Mouse (Mus musculus) forebrain, embryonic 15.5 days (tissue): ENCODE measurements at regions not wholly inside any gene's neighbourhood (a gene's known extent, or its start where the extent isn't known, plus 50 kb on each side); places are given as distances from the start of the nearest gene placed in this dataset.

Source experiments
- ATAC-seq: fragments of 200-750 bp; cut with Nextera tagmentation; replicated peaks from 2 replicates; pipeline ENCODE4 v1.8.0; 2017; ENCODE audit warnings: mild to moderate bottlenecking, moderate TSS enrichment, moderate library complexity
- H3K27ac ChIP-seq: fragments of 300-500 bp; sonication (generic); replicated peaks from 2 replicates; pipeline ENCODE4 v1.5.1; 2015; ENCODE audit warnings: mild to moderate bottlenecking, inconsistent platforms
- H3K27me3 ChIP-seq: fragments of 300-500 bp; sonication (generic); 2 replicates; pipeline ENCODE4 v1.6.1; 2015; ENCODE audit warnings: inconsistent platforms
- H3K36me3 ChIP-seq: fragments of 300-500 bp; sonication (generic); 2 replicates; pipeline ENCODE4 v1.6.1; 2015; ENCODE audit warnings: mild to moderate bottlenecking, inconsistent platforms
- H3K4me1 ChIP-seq: fragments of 300-500 bp; sonication (generic); 2 replicates; pipeline ENCODE4 v1.6.1; 2015; ENCODE audit warnings: inconsistent platforms
- H3K4me2 ChIP-seq: fragments of 300-500 bp; sonication (generic); replicated peaks from 2 replicates; pipeline ENCODE4 v1.6.1; 2015; ENCODE audit warnings: mild to moderate bottlenecking, inconsistent platforms
- H3K4me3 ChIP-seq: fragments of 300-500 bp; sonication (generic); 2 replicates; pipeline ENCODE4 v1.5.1; 2015; ENCODE audit warnings: mild to moderate bottlenecking, inconsistent platforms
- H3K9ac ChIP-seq: fragments of 300-500 bp; sonication (generic); replicated peaks from 2 replicates; pipeline ENCODE4 v1.6.1; 2015; ENCODE audit warnings: mild to moderate bottlenecking, inconsistent platforms
- H3K9me3 ChIP-seq: fragments of 300-500 bp; sonication (generic); 2 replicates; pipeline ENCODE4 v1.6.1; 2016; ENCODE audit warnings: inconsistent platforms
- WGBS: fragments of 180-500 bp; shearing (Covaris S2); methylation state at CpG from one replicate; pipeline ENCODE4 v1.1.7; 2015; ENCODE audit warnings: mixed read lengths; 5-methylcytosine and 5-hydroxymethylcytosine counted together

GRCm38 (mm10) chr7:79529480-79529879 lies 63.3 kb upstream of the Polg start:
- Histone ChIP-seq H3K36me3 (peaks cover 53% of the 10 kb centered on the region), H3K4me2 (no peak overlapping the region), H3K27me3 (no peaks in the 10 kb centered on the region), H3K27ac (peak overlapping the region; percentile 100), H3K4me1 (peaks cover 94% of the 10 kb centered on the region), H3K9me3 (no peaks in the 10 kb centered on the region), H3K4me3 (no peak overlapping the region), H3K9ac (no peak overlapping the region)
- ATAC-seq: no peak
- WGBS: 4% methylated on average over 1 of the region's 1 CpGs

DNA sequence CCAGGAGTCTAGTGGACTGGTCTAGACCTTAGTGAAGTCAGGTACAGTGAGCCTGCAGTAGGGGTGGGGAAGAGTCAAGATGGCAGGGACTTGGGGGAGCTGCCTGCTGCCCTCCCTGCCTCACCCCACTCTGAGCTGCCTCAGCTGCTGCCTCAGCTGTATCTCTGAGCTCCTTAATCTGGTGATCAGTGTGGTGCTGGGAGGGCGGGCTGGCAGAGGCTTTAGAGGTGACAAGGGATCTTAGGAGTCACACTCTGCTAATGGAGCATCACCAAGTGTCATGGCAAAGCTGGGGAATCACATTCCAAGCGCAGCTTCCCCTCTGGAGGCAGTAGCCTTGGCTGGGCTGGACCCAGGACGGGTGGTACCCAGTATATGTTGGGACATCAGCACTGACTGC lies 61.8 kb upstream of the Polg start:
- no peaks in the 10 kb centered on the region for H3K9me3 ChIP-seq
- ATAC-seq: no peak
- peak overlapping the region; percentile 98 for H3K27ac ChIP-seq
- peaks cover 57% of the 10 kb centered on the region for H3K36me3 ChIP-seq
- peaks cover 94% of the 10 kb centered on the region for H3K4me1 ChIP-seq
- no peak overlapping the region for H3K4me2 ChIP-seq
- H3K9ac ChIP-seq: no peak overlapping the region; the same call in 1 of the 2 replicates
- WGBS: 55% methylated on average over 3 of the region's 3 CpGs
- H3K4me3 ChIP-seq: no peak overlapping the region
- H3K27me3 ChIP-seq: no peaks in the 10 kb centered on the region

DNA sequence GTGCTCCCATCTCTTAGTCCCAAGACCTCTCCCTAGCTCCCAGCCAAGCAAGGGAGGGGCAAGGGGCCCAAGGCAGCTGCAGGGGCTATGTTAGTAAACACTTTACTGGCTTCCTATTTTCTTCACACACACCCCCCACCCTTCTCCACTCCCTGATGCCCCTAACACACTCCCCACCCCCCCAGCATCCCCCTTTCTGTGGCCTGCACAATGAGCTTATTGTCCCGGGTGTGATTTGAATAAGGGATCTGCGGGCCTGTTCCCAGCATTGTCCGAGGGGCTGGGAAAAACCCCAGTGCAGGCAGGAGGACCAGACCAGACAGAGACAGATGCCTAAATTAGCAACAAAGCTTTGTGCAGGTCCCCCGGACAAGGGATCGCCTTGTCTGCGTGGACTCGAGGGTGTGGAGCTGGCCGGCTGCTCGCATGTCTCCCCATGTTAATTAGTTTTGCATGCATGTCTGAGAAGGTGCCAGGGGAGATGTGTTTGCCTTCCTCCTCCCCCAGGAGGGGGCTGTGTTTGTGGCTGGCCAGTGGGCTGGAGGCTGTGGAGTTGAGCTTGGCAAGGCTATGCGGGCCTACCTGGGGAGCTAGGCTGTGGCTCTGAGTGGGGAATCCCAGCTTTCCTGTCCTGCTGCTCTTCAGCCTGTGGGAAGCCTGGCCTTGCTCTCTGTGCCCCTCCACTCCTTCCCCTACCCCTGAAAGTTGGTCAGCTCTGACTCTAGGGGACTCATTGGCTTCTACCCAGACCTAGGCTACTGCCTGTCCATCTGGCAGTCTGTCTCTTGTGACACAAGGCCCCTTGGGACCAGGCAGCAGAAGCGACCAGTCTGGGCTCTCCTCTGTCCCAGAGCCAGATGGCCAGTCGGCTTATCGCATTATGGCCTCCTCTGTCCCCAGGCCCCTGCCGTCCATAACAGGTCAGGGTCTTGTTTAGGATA lies 59.8 kb upstream of the Polg start:
- H3K27ac ChIP-seq: peak overlapping the region; percentile 98
- 9% methylated on average over 14 of the region's 14 CpGs for WGBS
- 0 out of 2 replicates have a peak overlapping the region, but pooled peaks have one; percentile 9 for H3K4me2 ChIP-seq
- peaks cover 40% of the 10 kb centered on the region for H3K36me3 ChIP-seq
- no peak overlapping the region for H3K4me3 ChIP-seq
- peak; percentile 79 for ATAC-seq
- peaks cover 94% of the 10 kb centered on the region for H3K4me1 ChIP-seq
- no peaks in the 10 kb centered on the region for H3K9me3 ChIP-seq
- peak overlapping the region; percentile 31 for H3K9ac ChIP-seq
- no peaks in the 10 kb centered on the region for H3K27me3 ChIP-seq

- WGBS: 15% methylated on average over 10 of the region's 10 CpGs
- Histone ChIP-seq H3K27ac (peak overlapping the region; percentile 98), H3K27me3 (no peaks in the 10 kb centered on the region), H3K9ac (peak overlapping the region; percentile 31), H3K9me3 (no peaks in the 10 kb centered on the region), H3K36me3 (peaks cover 30% of the 10 kb centered on the region), H3K4me2 (no peak overlapping the region), H3K4me1 (peaks cover 94% of the 10 kb centered on the region), H3K4me3 (no peak overlapping the region)
- ATAC-seq: no peak
These were observed 58.8 kb upstream of the Polg start for GRCm38 (mm10) chr7:79524921-79525320.

DNA sequence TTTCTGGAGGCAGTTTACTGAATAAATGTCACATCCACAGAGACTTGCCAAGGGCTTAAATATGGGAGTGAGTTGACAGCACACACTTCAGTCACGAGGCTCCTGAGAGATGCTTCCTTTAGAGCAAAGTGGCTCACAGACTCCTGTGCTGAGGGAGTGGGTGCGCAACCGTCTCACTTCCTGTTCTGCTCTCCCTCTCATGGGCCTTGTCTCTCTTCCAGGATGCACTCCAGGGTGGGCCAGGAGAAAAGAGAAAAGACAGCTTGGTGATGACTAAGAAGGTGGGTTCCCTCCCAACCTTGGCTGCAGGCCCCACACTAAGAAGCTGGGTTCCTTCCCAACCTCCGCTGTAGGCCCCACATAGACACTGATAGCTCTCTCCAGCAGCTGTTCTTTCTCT lies 57.5 kb upstream of the Polg start:
- H3K9ac ChIP-seq: peak overlapping the region; percentile 2; the same call in 1 of the 2 replicates
- H3K4me1 ChIP-seq: peaks cover 100% of the 10 kb centered on the region
- H3K27ac ChIP-seq: peak overlapping the region; percentile 98
- no peaks in the 10 kb centered on the region for H3K27me3 ChIP-seq
- H3K36me3 ChIP-seq: peaks cover 21% of the 10 kb centered on the region
- ATAC-seq: no peak
- no peaks in the 10 kb centered on the region for H3K9me3 ChIP-seq
- no peak overlapping the region for H3K4me3 ChIP-seq
- WGBS: 36% methylated on average over 4 of the region's 4 CpGs
- no peak overlapping the region for H3K4me2 ChIP-seq

DNA sequence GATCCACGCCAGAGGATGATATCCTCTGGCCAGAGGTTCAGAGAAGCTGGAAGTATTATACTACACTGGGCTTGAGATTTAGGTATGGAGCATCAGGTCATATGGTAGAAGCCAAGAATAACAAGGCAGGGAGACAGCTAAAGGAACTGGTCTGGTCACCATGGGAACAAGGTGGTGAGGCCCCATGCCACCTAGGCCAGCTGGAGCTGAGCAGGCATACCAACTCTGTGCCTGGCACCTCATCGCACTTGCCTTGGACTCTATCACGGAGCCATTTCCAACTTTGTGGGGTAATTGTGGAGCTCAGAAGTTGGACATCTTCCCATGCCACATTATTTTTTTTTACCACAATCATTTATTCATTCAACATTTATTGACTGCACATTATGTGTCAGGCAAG lies 55.9 kb upstream of the Polg start:
- Histone ChIP-seq H3K4me2 (peak overlapping the region; percentile 20), H3K27me3 (no peaks in the 10 kb centered on the region), H3K27ac (peak overlapping the region; percentile 98), H3K4me3 (no peak overlapping the region), H3K4me1 (peaks cover 100% of the 10 kb centered on the region), H3K9ac (peak overlapping the region; percentile 61; the same call in 1 of the 2 replicates), H3K9me3 (no peaks in the 10 kb centered on the region), H3K36me3 (peaks cover 8% of the 10 kb centered on the region; the same call in 1 of the 2 replicates)
- WGBS: 55% methylated on average over 3 of the region's 3 CpGs
- ATAC-seq: no peak

- H3K4me3 ChIP-seq: no peak overlapping the region
- H3K9ac ChIP-seq: peak overlapping the region; percentile 61
- peaks cover 100% of the 10 kb centered on the region for H3K4me1 ChIP-seq
- H3K9me3 ChIP-seq: no peaks in the 10 kb centered on the region
- H3K27me3 ChIP-seq: no peaks in the 10 kb centered on the region
- peak overlapping the region; percentile 98 for H3K27ac ChIP-seq
- 3% methylated on average over 5 of the region's 5 CpGs for WGBS
- peak overlapping the region; percentile 25; the same call in 1 of the 2 replicates for H3K4me2 ChIP-seq
- no peak for ATAC-seq
- H3K36me3 ChIP-seq: peaks cover 8% of the 10 kb centered on the region; the same call in 1 of the 2 replicates
These were observed 55.1 kb upstream of the Polg start for GRCm38 (mm10) chr7:79521259-79521658.

GRCm38 (mm10) chr7:79520222-79520710 lies 54.1 kb upstream of the Polg start:
- Histone ChIP-seq H3K27ac (peak overlapping the region; percentile 98), H3K4me1 (peaks cover 100% of the 10 kb centered on the region), H3K36me3 (peaks cover 8% of the 10 kb centered on the region; the same call in 1 of the 2 replicates), H3K27me3 (no peaks in the 10 kb centered on the region), H3K9ac (peak overlapping the region; percentile 61), H3K4me3 (no peak overlapping the region), H3K9me3 (no peaks in the 10 kb centered on the region), H3K4me2 (peak overlapping the region; percentile 25; the same call in 1 of the 2 replicates)
- peak; percentile 60 for ATAC-seq
- 0% methylated on average over 2 of the region's 2 CpGs for WGBS

DNA sequence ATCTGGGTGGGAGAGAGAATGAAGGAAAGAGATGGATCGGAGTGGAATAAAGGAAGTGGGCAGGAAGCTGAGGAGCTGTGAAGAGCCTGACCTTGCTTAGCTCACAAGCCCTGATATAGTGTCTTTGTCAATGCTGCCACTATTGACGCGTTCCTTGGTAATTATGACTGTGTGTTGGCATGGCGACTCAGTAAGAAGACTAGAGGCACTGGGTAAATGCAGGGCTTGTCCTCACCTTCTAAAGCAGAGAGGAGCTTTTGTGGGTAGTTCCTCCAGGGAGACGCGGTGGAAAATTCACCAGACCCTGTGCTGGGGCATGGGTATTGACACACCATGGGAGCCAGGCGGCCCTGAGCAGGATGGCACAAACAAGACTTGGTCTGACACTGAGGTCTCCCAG lies 52.8 kb upstream of the Polg start:
- H3K4me1 ChIP-seq: peaks cover 100% of the 10 kb centered on the region
- H3K9ac ChIP-seq: peak overlapping the region; percentile 61
- peaks cover 5% of the 10 kb centered on the region; the same call in 1 of the 2 replicates for H3K36me3 ChIP-seq
- 5% methylated on average over 7 of the region's 7 CpGs for WGBS
- H3K27me3 ChIP-seq: no peaks in the 10 kb centered on the region
- peak overlapping the region; percentile 98 for H3K27ac ChIP-seq
- H3K4me3 ChIP-seq: peak overlapping the region; percentile 13
- ATAC-seq: no peak
- peak overlapping the region; percentile 61 for H3K4me2 ChIP-seq
- H3K9me3 ChIP-seq: no peaks in the 10 kb centered on the region

DNA sequence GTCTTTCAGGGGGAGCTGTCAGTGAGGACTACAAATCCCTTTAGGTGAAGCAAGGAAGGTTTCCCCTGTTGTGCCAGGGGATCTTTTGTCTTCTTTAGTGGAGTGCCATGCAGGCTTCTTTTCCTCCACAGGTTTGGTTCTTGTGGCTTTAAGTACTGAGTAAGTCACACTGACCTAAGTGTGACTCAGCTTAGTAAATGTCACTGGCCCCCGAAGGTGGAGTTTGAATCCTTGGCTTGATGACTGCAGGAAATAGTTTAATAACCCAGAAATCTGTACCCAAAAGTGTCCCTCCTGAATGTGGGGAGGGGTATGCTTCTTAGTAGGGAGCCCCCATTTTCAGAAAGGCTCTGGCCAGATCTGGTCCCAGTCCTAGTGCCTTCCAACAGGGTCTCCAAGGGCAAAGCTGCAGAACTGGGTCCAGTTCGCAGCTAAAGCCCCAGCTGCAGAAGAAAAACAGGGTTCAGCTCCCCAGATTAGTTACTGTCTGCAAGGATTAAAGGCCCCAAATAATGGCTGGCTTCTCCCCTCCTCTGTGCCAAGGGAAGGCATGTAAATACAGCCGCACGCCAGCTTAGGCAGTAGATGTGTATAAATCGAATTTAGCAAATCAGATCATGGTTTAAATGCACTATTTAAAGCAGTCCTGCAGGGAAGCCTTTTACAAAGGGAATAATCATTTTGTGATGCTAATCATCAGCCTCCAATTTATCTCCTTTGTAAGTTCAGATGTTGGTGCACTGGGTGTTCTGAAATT lies 51.6 kb upstream of the Polg start:
- H3K9me3 ChIP-seq: no peaks in the 10 kb centered on the region
- 11% methylated on average over 5 of the region's 5 CpGs for WGBS
- no peak for ATAC-seq
- no peaks in the 10 kb centered on the region for H3K27me3 ChIP-seq
- H3K36me3 ChIP-seq: no peaks in the 10 kb centered on the region
- peak overlapping the region; percentile 98 for H3K27ac ChIP-seq
- peak overlapping the region; percentile 61 for H3K9ac ChIP-seq
- peak overlapping the region; percentile 61 for H3K4me2 ChIP-seq
- H3K4me3 ChIP-seq: peak overlapping the region; percentile 6; the same call in 1 of the 2 replicates
- H3K4me1 ChIP-seq: peaks cover 99% of the 10 kb centered on the region

GRCm38 (mm10) chr7:79516287-79516686 lies 50.1 kb upstream of the Polg start:
- Histone ChIP-seq H3K27ac (peak overlapping the region; percentile 98), H3K4me2 (peak overlapping the region; percentile 61), H3K9me3 (no peaks in the 10 kb centered on the region), H3K36me3 (no peaks in the 10 kb centered on the region), H3K4me1 (peaks cover 99% of the 10 kb centered on the region), H3K27me3 (no peaks in the 10 kb centered on the region), H3K4me3 (peak overlapping the region; percentile 34; the same call in 1 of the 2 replicates), H3K9ac (peak overlapping the region; percentile 61)
- no peak for ATAC-seq
- 14% methylated on average over 4 of the region's 4 CpGs for WGBS
